Mouse (Mus musculus) stomach, postnatal 0 days (tissue): ENCODE measurements around the gene Atp8b5.

Source experiments
- CTCF ChIP-seq: IDR thresholded peaks from 2 replicates; pipeline ENCODE4 v1.5.1; 2016; ENCODE audit warnings: antibody characterized with exemption, low read depth, mild to moderate bottlenecking, moderate library complexity
- EP300 ChIP-seq: optimal IDR thresholded peaks from 2 replicates; pipeline ENCODE3; 2016; ENCODE audit warnings: antibody characterized with exemption

DNA sequence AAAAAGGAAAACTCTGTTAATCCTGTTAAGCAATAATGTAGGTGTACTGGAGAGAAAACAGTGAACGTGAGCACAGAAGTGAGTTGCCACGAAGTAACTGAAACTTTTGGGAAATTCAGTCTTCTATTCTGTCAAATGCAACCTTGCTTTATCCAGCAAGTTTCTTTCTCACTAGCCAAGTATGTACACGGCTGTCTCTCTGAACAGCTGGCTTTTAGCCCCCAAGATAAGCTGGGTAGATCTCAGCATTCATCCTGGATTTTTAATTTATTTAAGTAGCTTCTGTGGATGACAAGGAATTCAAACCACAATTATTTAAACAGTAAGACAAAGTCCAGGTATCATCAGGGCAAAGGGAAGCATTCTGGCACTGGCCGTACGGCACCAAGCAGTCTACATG is 100.3 kb downstream of the Atp8b5 start:
- TF ChIP-seq CTCF (no peak), EP300 (no peak)
